Mouse (Mus musculus) heart, embryonic 10.5 days (tissue): ENCODE data around the gene Csrp2. TPM values are rescaled to one million over a fixed set of nuclear protein-coding genes. Genes with fewer than 3 reads are reported as not detected.

ENCODE experiments used
- DNase-seq: peaks from one replicate; pipeline ENCODE4 v3.0.0-alpha.2; 2017; ENCODE audit warnings: low spot score
- H3K27ac ChIP-seq: fragments of 300-500 bp; sonication (generic); 2 replicates; pipeline ENCODE4 v1.5.1; 2016; ENCODE audit warnings: mild to moderate bottlenecking
- H3K27me3 ChIP-seq: fragments of 300-500 bp; sonication (generic); 2 replicates; pipeline ENCODE4 v1.6.1; 2016; ENCODE audit warnings: mild to moderate bottlenecking; ENCODE audit not compliant: poor library complexity, insufficient read depth, severe bottlenecking
- H3K36me3 ChIP-seq: fragments of 300-500 bp; sonication (generic); 2 replicates; pipeline ENCODE4 v1.6.1; 2016; ENCODE audit warnings: mild to moderate bottlenecking, moderate library complexity
- H3K4me1 ChIP-seq: fragments of 300-500 bp; sonication (generic); 2 replicates; pipeline ENCODE4 v1.6.1; 2016; ENCODE audit warnings: mild to moderate bottlenecking
- H3K4me3 ChIP-seq: fragments of 300-500 bp; sonication (generic); 2 replicates; pipeline ENCODE4 v1.5.1; 2016; ENCODE audit warnings: mild to moderate bottlenecking, moderate library complexity
- H3K9me3 ChIP-seq: fragments of 300-500 bp; sonication (generic); 2 replicates; pipeline ENCODE4 v1.6.1; 2016; ENCODE audit warnings: mild to moderate bottlenecking, moderate library complexity
- WGBS: fragments of 180-500 bp; shearing (Covaris S2); methylation state at CpG from one replicate; pipeline ENCODE4 v1.1.7; 2016; 5-methylcytosine and 5-hydroxymethylcytosine counted together
- polyA plus RNA-seq: library from polyadenylated mRNA; unstranded; fragments of >200 nt; fragmentation: Nextera tagmentation; extraction: Ambion mirVana; gene quantifications from 2 replicates; pipeline ENCODE4 v1.2.1, GENCODE M21; 2016

Gene Csrp2
- polyA plus RNA-seq, 1 experiment from 2014 or later: 430 TPM

DNA sequence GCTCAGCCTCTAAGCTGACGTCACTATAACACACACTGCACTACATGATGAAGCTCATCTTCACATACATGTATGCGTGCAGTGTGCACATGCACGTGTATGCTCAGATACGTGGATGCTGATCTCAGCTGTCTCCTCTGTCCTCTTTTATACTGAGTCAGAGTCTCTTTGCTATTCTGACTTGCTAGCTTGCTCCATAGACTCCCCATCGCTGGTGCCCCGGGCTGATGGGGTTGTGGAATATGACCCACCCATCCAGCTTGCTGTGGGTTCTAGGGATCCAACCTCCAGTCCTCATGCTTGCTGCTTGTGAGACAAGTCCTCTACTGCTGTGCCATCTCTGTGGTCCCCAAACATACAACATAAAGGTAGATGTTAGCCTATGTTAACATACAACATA is 39.3 kb downstream of the Csrp2 start:
- 87% methylated on average over 6 of the region's 6 CpGs for WGBS

DNA sequence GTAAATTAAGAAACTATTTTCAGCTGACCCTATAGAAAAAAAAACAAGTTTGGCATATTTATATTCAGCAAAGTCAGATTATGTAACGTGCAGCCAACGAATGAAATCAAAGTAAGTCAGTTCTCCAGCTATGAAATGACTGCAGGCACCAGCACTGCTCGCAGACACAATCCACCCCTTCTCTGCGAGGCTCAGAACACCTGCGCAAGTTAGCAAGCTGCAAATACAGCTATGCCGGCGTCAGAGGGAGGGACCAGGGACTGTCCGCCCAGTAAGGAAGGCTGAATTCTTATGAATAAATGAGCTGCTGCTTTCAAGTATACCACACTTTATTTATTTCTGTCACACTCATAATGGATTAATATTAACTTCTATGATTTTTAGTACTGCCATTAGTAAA is 40.2 kb downstream of the Csrp2 start:
- Histone ChIP-seq H3K27me3 (no peaks in the 10 kb centered on the region), H3K27ac (no peak overlapping the region), H3K9me3 (no peaks in the 10 kb centered on the region), H3K4me1 (peaks cover 7% of the 10 kb centered on the region), H3K36me3 (peaks cover 45% of the 10 kb centered on the region), H3K4me3 (no peak overlapping the region)
- 92% methylated on average over 8 of the region's 8 CpGs for WGBS
- peak; percentile 47 for DNase-seq

More for the DNA sequence above, 39.3 kb downstream of the Csrp2 start:
- H3K9me3 ChIP-seq: no peaks in the 10 kb centered on the region
- peaks cover 46% of the 10 kb centered on the region for H3K36me3 ChIP-seq
- DNase-seq: peak; percentile 70
- peaks cover under 1% of the 10 kb centered on the region; the same call in 1 of the 2 replicates for H3K4me1 ChIP-seq
- H3K4me3 ChIP-seq: no peak overlapping the region
- no peak overlapping the region for H3K27ac ChIP-seq
- H3K27me3 ChIP-seq: no peaks in the 10 kb centered on the region

DNA sequence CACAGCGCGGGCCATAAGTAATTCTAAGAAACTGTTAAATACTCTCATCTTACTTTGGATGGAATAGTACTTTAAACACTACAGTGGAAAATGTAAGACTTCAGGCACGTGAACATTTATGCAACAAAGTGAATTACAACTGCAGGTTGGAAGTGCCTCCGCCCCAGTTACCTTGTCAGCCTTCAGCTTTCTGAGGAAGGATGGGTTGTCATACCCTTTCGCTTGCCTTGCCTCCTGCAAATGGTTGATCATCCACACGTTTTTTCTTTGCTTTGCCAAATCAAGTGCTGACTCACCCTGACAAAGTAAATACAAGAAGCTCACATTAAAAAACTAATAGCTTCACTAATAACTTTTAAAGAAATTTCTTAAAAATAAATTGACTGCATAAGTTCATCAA is 41.3 kb downstream of the Csrp2 start:
- Histone ChIP-seq H3K36me3 (peaks cover 35% of the 10 kb centered on the region), H3K27ac (no peak overlapping the region)
- 89% methylated on average over 6 of the region's 6 CpGs for WGBS

DNA sequence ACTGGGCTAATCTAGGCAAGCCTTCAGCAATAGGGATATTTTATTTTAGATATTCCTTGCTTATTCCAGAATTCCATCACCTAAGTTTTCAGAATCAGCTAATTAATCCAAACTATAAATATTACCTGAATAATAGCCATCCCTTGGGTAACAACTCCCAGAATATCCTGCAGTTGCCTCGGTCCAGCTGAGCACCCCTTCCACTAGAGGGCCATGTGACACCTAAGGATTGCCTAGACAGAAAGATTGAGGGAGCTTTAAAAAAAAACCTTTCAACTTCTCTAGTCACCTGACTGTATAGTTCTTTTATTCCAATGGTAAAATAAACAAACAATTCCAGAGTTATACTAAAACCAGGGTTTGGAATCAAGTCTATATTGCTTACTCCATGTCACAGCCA is 42.6 kb downstream of the Csrp2 start:
- Histone ChIP-seq H3K36me3 (peaks cover 32% of the 10 kb centered on the region), H3K9me3 (no peaks in the 10 kb centered on the region), H3K4me3 (no peak overlapping the region), H3K4me1 (peaks cover 7% of the 10 kb centered on the region), H3K27ac (no peak overlapping the region), H3K27me3 (no peaks in the 10 kb centered on the region)
- WGBS: 47% methylated on average over 1 of the region's 1 CpGs
- DNase-seq: no peak

More for the DNA sequence above, 41.3 kb downstream of the Csrp2 start:
- Histone ChIP-seq H3K27me3 (no peaks in the 10 kb centered on the region), H3K4me1 (peaks cover 7% of the 10 kb centered on the region), H3K4me3 (no peak overlapping the region), H3K9me3 (no peaks in the 10 kb centered on the region)
- no peak for DNase-seq

DNA sequence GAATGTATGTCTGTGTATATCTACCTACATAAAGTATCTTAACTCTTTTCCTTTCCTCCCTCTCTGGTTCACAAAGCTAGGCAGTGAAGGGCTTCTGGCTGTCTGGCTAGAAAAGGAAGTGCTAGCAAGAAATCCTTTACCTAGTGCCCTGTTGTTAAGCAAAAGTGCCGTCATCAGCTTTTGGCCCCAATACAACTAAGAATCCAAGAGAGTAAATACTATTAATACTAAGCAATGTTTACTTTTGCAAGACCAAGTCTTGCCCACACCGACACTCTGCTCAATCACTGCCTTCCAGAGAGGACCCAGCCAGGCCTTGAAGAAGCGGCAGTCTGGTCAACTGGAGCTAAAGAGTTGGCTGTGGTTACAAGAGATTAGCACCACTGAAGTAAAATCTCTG is 51.5 kb downstream of the Csrp2 start:
- peaks cover 37% of the 10 kb centered on the region for H3K36me3 ChIP-seq
- WGBS: 91% methylated on average over 3 of the region's 3 CpGs
- no peak overlapping the region for H3K27ac ChIP-seq
- H3K4me3 ChIP-seq: no peak overlapping the region
- no peaks in the 10 kb centered on the region for H3K27me3 ChIP-seq
- DNase-seq: no peak
- no peaks in the 10 kb centered on the region for H3K4me1 ChIP-seq
- H3K9me3 ChIP-seq: no peaks in the 10 kb centered on the region

DNA sequence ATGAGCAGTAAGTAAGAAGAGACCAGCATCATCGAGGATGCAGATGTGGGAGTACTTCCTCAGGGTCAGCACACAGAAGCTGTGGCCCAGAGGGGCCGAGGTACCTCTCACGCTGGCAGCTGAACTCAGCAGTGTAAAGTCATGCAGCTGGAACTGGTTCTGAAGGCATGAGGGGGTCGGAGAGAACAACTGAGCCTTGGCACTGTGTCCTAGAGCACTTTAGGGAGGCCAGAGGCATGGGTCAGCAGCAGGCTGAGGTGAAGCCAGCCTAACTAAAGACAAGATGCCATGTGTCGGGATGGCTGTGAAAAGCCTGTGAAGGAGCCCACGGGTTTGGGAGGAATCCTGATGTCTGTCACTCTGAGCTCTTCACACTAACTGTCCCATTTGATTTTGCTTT is 51.9 kb downstream of the Csrp2 start:
- Histone ChIP-seq H3K4me1 (no peaks in the 10 kb centered on the region), H3K4me3 (no peak overlapping the region), H3K27ac (no peak overlapping the region), H3K9me3 (no peaks in the 10 kb centered on the region), H3K36me3 (peaks cover 37% of the 10 kb centered on the region), H3K27me3 (no peaks in the 10 kb centered on the region)
- no peak for DNase-seq
- 82% methylated on average over 6 of the region's 6 CpGs for WGBS

DNA sequence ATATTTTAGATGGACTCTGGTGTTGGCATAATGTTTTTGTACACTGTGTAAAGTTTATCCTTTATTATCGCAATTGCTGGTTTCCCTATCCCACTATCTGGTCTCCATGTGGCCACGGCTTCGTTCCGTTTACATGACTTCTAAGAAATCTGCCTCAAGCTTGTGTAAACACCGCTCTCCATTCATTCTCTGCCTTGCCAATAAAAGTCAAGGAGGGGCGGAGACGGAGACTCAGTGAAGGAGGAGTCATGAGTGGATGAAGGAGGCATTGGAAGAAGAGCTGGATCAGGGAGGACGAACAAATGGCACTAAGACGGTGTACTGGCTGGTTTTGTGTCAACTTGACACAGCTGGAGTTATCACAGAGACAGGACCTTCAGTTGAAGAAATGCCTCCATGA is 52.4 kb downstream of the Csrp2 start:
- Histone ChIP-seq H3K36me3 (peaks cover 32% of the 10 kb centered on the region), H3K27ac (no peak overlapping the region), H3K4me1 (no peaks in the 10 kb centered on the region), H3K4me3 (no peak overlapping the region), H3K27me3 (no peaks in the 10 kb centered on the region), H3K9me3 (no peaks in the 10 kb centered on the region)
- no peak for DNase-seq
- WGBS: 82% methylated on average over 9 of the region's 9 CpGs

DNA sequence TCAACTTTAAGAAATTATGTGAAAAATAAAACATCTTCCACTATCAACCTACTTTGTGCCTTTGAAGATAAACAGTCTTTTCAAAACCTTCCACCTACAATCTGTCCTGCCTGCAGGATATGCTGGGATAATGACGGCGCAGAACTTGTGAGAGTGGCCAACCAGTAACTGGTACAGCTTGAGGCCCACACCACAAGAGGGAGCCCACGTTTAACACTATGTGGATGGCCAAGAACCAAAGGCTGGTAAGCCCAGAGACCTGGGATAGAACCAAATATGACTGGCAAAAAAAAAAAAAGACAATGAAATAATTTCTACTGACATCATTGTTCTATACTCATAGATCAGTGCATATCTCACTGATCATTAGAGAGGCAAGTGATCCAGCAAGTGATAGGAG is 54.9 kb downstream of the Csrp2 start:
- Histone ChIP-seq H3K27me3 (no peaks in the 10 kb centered on the region), H3K36me3 (peaks cover 37% of the 10 kb centered on the region), H3K4me1 (0 out of 2 replicates have a peak, but pooled peaks cover 1% of the 10 kb centered on the region), H3K9me3 (no peaks in the 10 kb centered on the region), H3K27ac (no peak overlapping the region), H3K4me3 (no peak overlapping the region)
- 61% methylated on average over 3 of the region's 3 CpGs for WGBS
- no peak for DNase-seq

DNA sequence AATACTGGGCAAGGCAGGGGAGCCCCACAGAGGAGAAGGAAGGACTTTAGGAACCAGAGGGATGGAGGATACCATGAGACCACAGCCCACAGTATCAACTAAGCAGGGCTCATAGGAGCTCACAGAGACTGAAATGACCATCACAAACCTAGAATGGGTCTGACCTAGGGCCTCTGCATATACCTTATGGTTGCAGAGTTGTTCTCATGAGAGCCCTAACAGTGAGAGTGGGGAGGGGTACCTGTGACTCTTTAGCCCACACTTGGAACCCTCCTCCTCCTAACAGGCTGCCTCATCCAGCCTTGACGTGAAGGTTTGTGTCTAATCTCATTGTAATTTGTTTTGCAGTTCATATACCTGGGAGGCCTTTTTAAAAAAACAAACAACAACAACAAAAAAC is 55.3 kb downstream of the Csrp2 start:
- DNase-seq: no peak
- H3K36me3 ChIP-seq: peaks cover 37% of the 10 kb centered on the region
- 80% methylated on average over 1 of the region's 1 CpGs for WGBS
- H3K27me3 ChIP-seq: no peaks in the 10 kb centered on the region
- H3K9me3 ChIP-seq: no peaks in the 10 kb centered on the region
- 0 out of 2 replicates have a peak, but pooled peaks cover 4% of the 10 kb centered on the region for H3K4me1 ChIP-seq
- H3K4me3 ChIP-seq: no peak overlapping the region
- no peak overlapping the region for H3K27ac ChIP-seq

DNA sequence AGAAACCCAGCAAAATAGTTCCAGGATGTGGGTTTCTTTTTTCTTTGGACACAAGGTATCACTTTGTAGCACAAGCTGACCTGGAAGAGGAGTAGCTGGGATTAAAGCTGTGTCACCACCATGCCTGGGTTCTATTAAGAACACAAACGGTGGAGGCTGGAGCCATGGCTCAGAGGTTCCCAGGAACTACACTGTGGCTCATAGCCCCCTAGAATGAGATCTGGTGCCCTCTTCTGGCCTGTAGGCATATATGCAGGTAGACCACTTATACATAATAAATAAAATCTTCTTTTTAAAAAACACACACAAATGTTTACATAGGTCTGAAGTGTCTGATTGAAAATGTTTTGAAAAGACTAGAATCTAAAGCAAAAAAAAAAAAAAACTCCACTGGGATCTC is 56.5 kb downstream of the Csrp2 start:
- H3K4me1 ChIP-seq: 0 out of 2 replicates have a peak, but pooled peaks cover 4% of the 10 kb centered on the region
- no peaks in the 10 kb centered on the region for H3K27me3 ChIP-seq
- H3K36me3 ChIP-seq: peaks cover 41% of the 10 kb centered on the region
- WGBS: 0% methylated on average over 1 of the region's 1 CpGs
- no peaks in the 10 kb centered on the region for H3K9me3 ChIP-seq
- H3K4me3 ChIP-seq: no peak overlapping the region
- H3K27ac ChIP-seq: no peak overlapping the region
- DNase-seq: no peak

DNA sequence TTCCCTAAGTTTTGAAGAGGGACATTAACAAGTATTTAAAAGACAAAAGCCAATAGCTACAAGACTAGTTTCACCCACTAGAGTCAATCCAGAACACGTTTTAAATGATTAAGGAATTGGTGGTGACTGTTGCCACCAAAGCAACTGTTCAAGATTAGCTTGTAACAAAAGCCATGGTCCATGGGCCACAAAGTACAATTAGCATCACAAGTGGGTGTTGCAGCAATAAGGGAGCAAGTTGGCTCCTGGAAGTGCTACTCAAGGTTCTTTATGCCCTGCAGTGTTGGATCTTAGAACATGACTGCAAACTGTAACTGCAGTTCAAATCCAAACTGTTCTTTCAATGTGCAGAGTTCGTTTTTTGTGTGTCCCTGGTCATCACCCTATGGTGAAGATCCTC is 57.8 kb downstream of the Csrp2 start:
- no peak overlapping the region for H3K4me3 ChIP-seq
- H3K27me3 ChIP-seq: no peaks in the 10 kb centered on the region
- no peaks in the 10 kb centered on the region for H3K9me3 ChIP-seq
- no peak for DNase-seq
- H3K27ac ChIP-seq: no peak overlapping the region
- WGBS: 57% methylated on average over 2 of the region's 2 CpGs
- peaks cover 31% of the 10 kb centered on the region; the same call in 1 of the 2 replicates for H3K36me3 ChIP-seq
- H3K4me1 ChIP-seq: 0 out of 2 replicates have a peak, but pooled peaks cover 4% of the 10 kb centered on the region

DNA sequence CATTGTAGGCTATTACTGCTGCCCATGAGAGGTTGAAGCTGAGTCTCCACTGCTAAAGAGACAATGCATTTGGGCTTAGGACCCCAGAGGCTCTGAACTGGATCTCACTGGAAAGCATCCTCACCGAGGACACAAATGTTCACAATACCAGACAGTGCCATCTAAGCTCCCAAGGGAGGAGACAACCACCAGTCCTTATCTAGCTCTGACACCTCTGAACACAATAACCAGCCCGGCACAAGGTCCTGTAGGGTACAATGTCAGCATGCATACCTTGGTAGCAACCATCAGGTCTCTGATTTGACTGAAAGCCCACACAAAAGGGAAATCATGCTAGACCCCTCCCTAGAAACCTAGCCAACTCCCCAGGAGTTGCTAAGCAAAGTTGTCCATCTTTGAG is 59.8 kb downstream of the Csrp2 start:
- Histone ChIP-seq H3K27me3 (no peaks in the 10 kb centered on the region), H3K9me3 (no peaks in the 10 kb centered on the region), H3K36me3 (peaks cover 27% of the 10 kb centered on the region; the same call in 1 of the 2 replicates), H3K4me3 (no peak overlapping the region), H3K27ac (no peak overlapping the region), H3K4me1 (0 out of 2 replicates have a peak, but pooled peaks cover 4% of the 10 kb centered on the region)
- DNase-seq: no peak
- whole genome bisulfite sequencing: 55% methylated on average over 2 of the region's 2 CpGs

DNA sequence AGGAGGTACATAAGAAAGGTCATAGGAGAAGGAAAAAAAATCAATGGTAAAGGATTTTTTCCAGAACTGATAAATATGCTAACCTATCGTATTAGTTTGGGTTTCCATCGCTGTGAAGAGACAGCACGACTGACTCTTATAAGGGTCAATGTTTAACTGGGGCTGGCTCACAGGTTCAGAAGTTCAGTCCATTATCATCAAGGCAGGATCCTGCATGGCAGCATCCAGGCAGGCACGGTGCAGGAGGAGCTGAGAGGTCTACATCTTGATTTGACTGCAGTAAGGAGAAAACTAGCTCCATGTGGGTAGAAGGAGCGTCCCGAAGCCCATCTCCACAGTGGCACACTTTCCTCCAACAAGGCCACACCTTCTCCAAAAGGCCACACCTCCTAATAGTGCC is 60.9 kb downstream of the Csrp2 start:
- no peak for DNase-seq
- H3K36me3 ChIP-seq: peaks cover 23% of the 10 kb centered on the region; the same call in 1 of the 2 replicates
- no peak overlapping the region for H3K27ac ChIP-seq
- H3K4me3 ChIP-seq: no peak overlapping the region
- H3K27me3 ChIP-seq: no peaks in the 10 kb centered on the region
- H3K4me1 ChIP-seq: 0 out of 2 replicates have a peak, but pooled peaks cover 4% of the 10 kb centered on the region
- WGBS: 91% methylated on average over 6 of the region's 6 CpGs
- no peaks in the 10 kb centered on the region for H3K9me3 ChIP-seq

DNA sequence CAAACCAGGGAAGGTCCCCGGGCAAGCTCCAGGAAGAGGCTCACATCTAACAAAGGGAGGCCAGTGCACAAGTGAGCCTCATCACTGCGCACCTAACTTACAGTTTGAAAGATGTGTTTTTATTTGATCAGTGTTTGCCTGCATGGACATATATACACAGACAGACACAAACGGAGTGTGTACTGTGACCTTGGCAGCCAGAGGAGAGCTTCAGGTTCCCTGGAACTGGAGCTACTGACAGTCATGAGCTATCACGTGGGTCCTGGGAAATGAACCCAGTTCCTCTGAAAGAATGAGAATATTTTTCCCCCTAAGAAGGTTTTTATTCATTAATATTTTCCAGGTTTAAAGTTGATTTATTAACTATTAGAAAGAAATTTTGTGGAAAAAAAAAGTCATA is 63.2 kb downstream of the Csrp2 start:
- Histone ChIP-seq H3K4me3 (no peak overlapping the region), H3K9me3 (no peaks in the 10 kb centered on the region), H3K36me3 (peaks cover 23% of the 10 kb centered on the region; the same call in 1 of the 2 replicates), H3K27ac (no peak overlapping the region), H3K27me3 (no peaks in the 10 kb centered on the region), H3K4me1 (0 out of 2 replicates have a peak, but pooled peaks cover 9% of the 10 kb centered on the region)
- DNase-seq: no peak
- 86% methylated on average over 4 of the region's 4 CpGs for WGBS
